Mouse (Mus musculus) MEL-GATA-1-ER (cell line): Measurements from ENCODE around the gene 4930442H23Rik.
"Not testable (repeated sequence)": the region's sequence is repeated elsewhere in the genome, so short reads cannot be mapped to it uniquely, and the experiment has no call there.

Source experiments
- DNase-seq: peaks from one replicate; pipeline ENCODE4 v3.0.0-alpha.2; 2012; ENCODE audit warnings: low read depth; ENCODE audit errors: extremely low read depth

The 4930442H23Rik gene

GRCm38 (mm10) chr10:81183805-81184204 is at the start of gene 4930442H23Rik:
Gene 4930442H23Rik (minus strand): TSS chr10:81183849.
- DNase-seq = no peak

GRCm38 (mm10) chr10:81233226-81233585 is 49.6 kb upstream of the 4930442H23Rik start:
- DNase-seq = no peak

GRCm38 (mm10) chr10:81232580-81233225 is 49.1 kb upstream of the 4930442H23Rik start, which contains the start of gene Zfr2:
Gene Zfr2 (plus strand): TSS chr10:81233155.
- peak; percentile 75 for DNase-seq

- no peak for DNase-seq
Observed at GRCm38 (mm10) chr10:81231436-81231835, 47.8 kb upstream of the 4930442H23Rik start.

GRCm38 (mm10) chr10:81230438-81231332 is 47.0 kb upstream of the 4930442H23Rik start, which contains the start of gene Atcay:
Gene Atcay (minus strand): TSS chr10:81230833.
- DNase-seq = no peak

GRCm38 (mm10) chr10:81229735-81230437 is 46.2 kb upstream of the 4930442H23Rik start:
- DNase-seq = no peak

- DNase-seq = not testable (repeated sequence)
Observed at GRCm38 (mm10) chr10:81223731-81224130, 40.1 kb upstream of the 4930442H23Rik start.

GRCm38 (mm10) chr10:81221402-81222015 is 37.9 kb upstream of the 4930442H23Rik start:
- peak; percentile 54 for DNase-seq

GRCm38 (mm10) chr10:81217964-81218363 is 34.3 kb upstream of the 4930442H23Rik start:
- DNase-seq = no peak

- DNase-seq = not testable (repeated sequence)
Observed at GRCm38 (mm10) chr10:81217267-81217666, 33.6 kb upstream of the 4930442H23Rik start.

- DNase-seq = no peak
Observed at GRCm38 (mm10) chr10:81216810-81217209, 33.2 kb upstream of the 4930442H23Rik start.

GRCm38 (mm10) chr10:81216260-81216659 is 32.6 kb upstream of the 4930442H23Rik start:
- no peak for DNase-seq

- DNase-seq = no peak
Observed at GRCm38 (mm10) chr10:81210154-81210553, 26.5 kb upstream of the 4930442H23Rik start.

GRCm38 (mm10) chr10:81204137-81204536 is 20.5 kb upstream of the 4930442H23Rik start:
- no peak for DNase-seq

- DNase-seq = no peak
Observed at GRCm38 (mm10) chr10:81202978-81203720, 19.5 kb upstream of the 4930442H23Rik start.

GRCm38 (mm10) chr10:81201807-81202758 is 18.4 kb upstream of the 4930442H23Rik start, which contains the start of gene Nmrk2:
Gene Nmrk2 (minus strand): TSS chr10:81202051.
- no peak for DNase-seq

GRCm38 (mm10) chr10:81200605-81201287 is 17.1 kb upstream of the 4930442H23Rik start:
- no peak for DNase-seq

- no peak for DNase-seq
Observed at GRCm38 (mm10) chr10:81200141-81200540, 16.5 kb upstream of the 4930442H23Rik start.

- DNase-seq = no peak
Observed at GRCm38 (mm10) chr10:81198990-81199389, 15.3 kb upstream of the 4930442H23Rik start.
